Mouse (Mus musculus) kidney, postnatal 14 days (tissue): ENCODE measurements around the gene Hormad2.

Experiments used
- DNase-seq: peaks from one replicate; pipeline ENCODE4 v3.0.0; 2022; ENCODE audit warnings: mixed read lengths

Hormad2 gene

GRCm38 (mm10) chr11:4336693-4337283, 104.1 kb downstream of the Hormad2 start:
- no peak for DNase-seq

GRCm38 (mm10) chr11:4335810-4336692, 104.9 kb downstream of the Hormad2 start:
- DNase-seq = no peak

GRCm38 (mm10) chr11:4332961-4333360, 107.9 kb downstream of the Hormad2 start:
- no peak for DNase-seq

GRCm38 (mm10) chr11:4328188-4328587, 112.7 kb downstream of the Hormad2 start:
- DNase-seq = no peak

GRCm38 (mm10) chr11:4323481-4323880, 117.4 kb downstream of the Hormad2 start:
- DNase-seq = no peak

GRCm38 (mm10) chr11:4322943-4323342, 118.0 kb downstream of the Hormad2 start:
- DNase-seq = no peak

GRCm38 (mm10) chr11:4320876-4321275, 120.0 kb downstream of the Hormad2 start:
- no peak for DNase-seq

- DNase-seq = no peak
These were observed 121.5 kb downstream of the Hormad2 start for GRCm38 (mm10) chr11:4319212-4319955.

GRCm38 (mm10) chr11:4318011-4318410, 122.9 kb downstream of the Hormad2 start:
- no peak for DNase-seq

GRCm38 (mm10) chr11:4317287-4317686, 123.6 kb downstream of the Hormad2 start:
- DNase-seq = no peak

GRCm38 (mm10) chr11:4312180-4312579, 128.7 kb downstream of the Hormad2 start:
- no peak for DNase-seq

- no peak for DNase-seq
These were observed 130.6 kb downstream of the Hormad2 start for GRCm38 (mm10) chr11:4310324-4310723.

GRCm38 (mm10) chr11:4309613-4310012, 131.3 kb downstream of the Hormad2 start:
- DNase-seq = no peak

GRCm38 (mm10) chr11:4308514-4309450, 132.1 kb downstream of the Hormad2 start:
- DNase-seq = no peak

GRCm38 (mm10) chr11:4308060-4308513, 132.8 kb downstream of the Hormad2 start:
- no peak for DNase-seq

- DNase-seq = no peak
These were observed 134.8 kb downstream of the Hormad2 start for GRCm38 (mm10) chr11:4306086-4306485.

GRCm38 (mm10) chr11:4305090-4305489, 135.8 kb downstream of the Hormad2 start:
- DNase-seq = no peak

- no peak for DNase-seq
These were observed 136.7 kb downstream of the Hormad2 start for GRCm38 (mm10) chr11:4304203-4304602.

- DNase-seq = no peak
These were observed 137.9 kb downstream of the Hormad2 start for GRCm38 (mm10) chr11:4303033-4303432.

- DNase-seq = no peak
These were observed 138.5 kb downstream of the Hormad2 start for GRCm38 (mm10) chr11:4302363-4302913.

GRCm38 (mm10) chr11:4300683-4301082, 140.2 kb downstream of the Hormad2 start:
- DNase-seq = no peak
